Mouse (Mus musculus): ENCODE data around the gene S100a4.

DNA sequence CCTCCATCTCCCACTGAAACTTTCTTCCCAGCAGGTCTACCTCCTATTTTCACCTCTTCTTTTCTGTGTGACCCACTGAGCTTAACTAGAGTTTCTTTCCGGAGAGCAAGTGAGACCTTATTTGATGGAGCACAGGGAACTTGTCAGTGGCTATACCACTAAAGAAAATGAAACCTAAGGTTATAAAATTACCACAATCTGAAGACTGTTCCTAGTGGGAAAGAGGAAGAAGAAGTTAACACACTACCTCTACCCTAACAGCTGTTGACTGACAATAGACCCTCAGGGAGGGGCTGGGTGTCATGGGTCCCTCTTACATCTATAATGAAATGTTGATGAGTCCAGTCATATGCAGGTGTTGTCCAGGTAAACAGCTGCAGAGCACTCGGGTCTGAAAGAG, 28.4 kb downstream of the S100a4 start:
- TF ChIP-seq POLR2A (IDR thresholded peaks at IDR 0.05; ENCODE audit: low read depth, low read length) (no peak), CTCF (conservative IDR thresholded peaks at IDR 0.05; ENCODE audit: insufficient read depth, insufficient read length, low read depth, low read length) (no peak)
